Mouse (Mus musculus) spleen, adult 2 months (tissue): ENCODE data around the gene Ttc13.

Experiments
- CTCF ChIP-seq: fragments of 200-500 bp; IDR thresholded peaks from 2 replicates; pipeline ENCODE4 v1.5.1; 2011; ENCODE audit warnings: mild to moderate bottlenecking, inconsistent platforms; ENCODE audit not compliant: insufficient read depth, insufficient read length, insufficient replicate concordance; ENCODE audit errors: extremely low read depth
- POLR2A ChIP-seq: fragments of 200-500 bp; IDR thresholded peaks from 2 replicates; pipeline ENCODE4 v1.6.1; 2011; ENCODE audit warnings: low read depth, low read length, inconsistent platforms

DNA sequence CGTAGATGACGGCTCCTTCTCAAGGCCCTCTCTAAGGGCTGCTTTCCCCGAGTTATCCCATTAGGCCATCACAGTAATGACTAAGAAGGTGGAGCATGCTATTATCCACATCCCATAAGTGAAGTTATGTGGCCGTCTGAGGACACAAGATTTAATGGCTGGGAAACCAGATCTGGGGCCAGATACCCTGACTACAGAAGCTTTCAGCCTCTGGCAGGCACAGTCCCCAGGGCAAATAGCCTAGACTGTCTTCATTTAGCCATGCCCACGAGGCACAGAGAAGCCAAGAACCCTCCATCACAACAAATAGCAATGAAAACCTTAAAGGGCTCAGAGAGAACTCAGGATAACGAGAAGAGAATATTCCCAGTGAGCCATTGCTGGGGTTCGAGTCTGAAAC is 41.3 kb upstream of the Ttc13 start:
- TF ChIP-seq CTCF (no peak), POLR2A (no peak)
